Mouse (Mus musculus) left cerebral cortex, adult 2 months (tissue): ENCODE data around the gene Kiss1r. TPM values are rescaled to one million over a fixed set of nuclear protein-coding genes. Genes with fewer than 3 reads are reported as not detected.

Source experiments
- DNase-seq, 2 experiments: peaks; one replicate each; pipeline ENCODE4 v3.0.0; 2021 to 2022; ENCODE audit warnings: low spot score in 2 of 2, mixed read lengths in 1 of 2; ENCODE audit errors: extremely low spot score in 1 of 2
- H3K27ac ChIP-seq: fragments of 200-600 bp; 2 replicates; pipeline ENCODE4 v1.8.1; 2022
- H3K4me3 ChIP-seq: fragments of 200-600 bp; 2 replicates; pipeline ENCODE4 v1.8.1; 2022
- CTCF ChIP-seq: fragments of 200-600 bp; IDR thresholded peaks from 2 replicates; pipeline ENCODE4 v1.8.1; 2022; ENCODE audit warnings: antibody characterized with exemption, mild to moderate bottlenecking, moderate library complexity
- intact Hi-C: fragments of 180-260 bp; cut with DNase I; formaldehyde crosslinking; loops from one replicate; pipeline ENCODE4 v1.15.1; 2025
- total RNA-seq, 2 experiments: library from RNA; stranded (reverse); gene quantifications; 2 replicates each; pipeline ENCODE4 v1.2.3; 2021

Gene Kiss1r
- total RNA-seq, 2 experiments from 2014 or later, result 6.6 to 9.1 TPM

GRCm38 (mm10) chr10:79917532-79918100, 845 bp downstream of the Kiss1r start:
- DNase-seq, result no peak
- Histone ChIP-seq H3K27ac (peak overlapping the region; percentile 96), H3K4me3 (peak overlapping the region; percentile 61)
- intact Hi-C loops, result no loop called here
- TF ChIP-seq CTCF, result no peak

- TF ChIP-seq CTCF, result no peak
- intact Hi-C loops, result no loop called here
- Histone ChIP-seq H3K4me3 (peak overlapping the region; percentile 33), H3K27ac (peak overlapping the region; percentile 28; the same call in 1 of the 2 replicates)
- DNase-seq, result no peak
Measured at GRCm38 (mm10) chr10:79918231-79919078, 1.7 kb downstream of the Kiss1r start.

- intact Hi-C loops, result no loop called here
- Histone ChIP-seq H3K4me3 (peak overlapping the region; percentile 5; the same call in 1 of the 2 replicates), H3K27ac (no peak overlapping the region)
- no peak for DNase-seq
- TF ChIP-seq CTCF, result no peak
Measured at GRCm38 (mm10) chr10:79919251-79919849, 2.6 kb downstream of the Kiss1r start.

- no peak overlapping the region for H3K27ac ChIP-seq
- intact Hi-C loops, result no loop called here
- no peak for TF ChIP-seq CTCF
- no peak for DNase-seq
- H3K4me3 ChIP-seq, result no peak overlapping the region
Measured at GRCm38 (mm10) chr10:79920056-79920890, 3.5 kb downstream of the Kiss1r start.

GRCm38 (mm10) chr10:79920958-79921535, 4.3 kb downstream of the Kiss1r start, which contains the start of gene R3hdm4:
R3hdm4 (minus strand) TSS chr10:79921208.
- intact Hi-C loops, result no loop called here
- TF ChIP-seq CTCF, result no peak
- no peak for DNase-seq
- peak within 1 kb of the TSS; percentile 11; the same call in 1 of the 2 replicates for H3K4me3 ChIP-seq
- H3K27ac ChIP-seq, result no peak within 1 kb of the TSS

- DNase-seq, result no peak
- intact Hi-C loops, result no loop called here
- Histone ChIP-seq H3K27ac (no peak overlapping the region), H3K4me3 (peak overlapping the region; percentile 4; the same call in 1 of the 2 replicates)
- no peak for TF ChIP-seq CTCF
Measured at GRCm38 (mm10) chr10:79921572-79921971, 4.8 kb downstream of the Kiss1r start.

- no peak; the same call in none of the 2 replicates for TF ChIP-seq CTCF
- intact Hi-C loops, result loop anchor here (1.0 to 2.0 kb wide), 3 partner anchors 32 to 90 kb away; no protein-coding TSS in a partner anchor
- no peak overlapping the region for H3K4me3 ChIP-seq
- DNase-seq, result peak; percentile 91 to 97
- H3K27ac ChIP-seq, result no peak overlapping the region
Measured at GRCm38 (mm10) chr10:79924998-79925784, 8.4 kb downstream of the Kiss1r start.

GRCm38 (mm10) chr10:79925785-79926490, 9.2 kb downstream of the Kiss1r start:
- Histone ChIP-seq H3K4me3 (peak overlapping the region; percentile 79), H3K27ac (peak overlapping the region; percentile 95)
- no peak for DNase-seq
- no peak for TF ChIP-seq CTCF
- intact Hi-C loops, result loop anchor here (1.0 to 2.0 kb wide), 3 partner anchors 32 to 91 kb away; no protein-coding TSS in a partner anchor

- intact Hi-C loops, result no loop called here
- no peak for TF ChIP-seq CTCF
- peak within 1 kb of the TSS; percentile 79 for H3K4me3 ChIP-seq
- peak; percentile 86 to 88 for DNase-seq
- H3K27ac ChIP-seq, result peak within 1 kb of the TSS; percentile 95
Measured at GRCm38 (mm10) chr10:79926491-79927323, 9.9 kb downstream of the Kiss1r start, which contains the start of gene Arid3a. Arid3a (plus strand) TSS chr10:79927043.
